Mouse (Mus musculus) thymus, adult 2 months (tissue): ENCODE data around the gene Wnk2.

Experiments
- CTCF ChIP-seq: fragments of 200-500 bp; IDR thresholded peaks from 2 replicates; pipeline ENCODE4 v1.5.1; 2012; ENCODE audit warnings: mild to moderate bottlenecking, control low read depth, low read length, moderate library complexity, borderline replicate concordance; ENCODE audit not compliant: control insufficient read depth, poor library complexity, insufficient read depth; ENCODE audit errors: extremely low read depth
- POLR2A ChIP-seq: fragments of 200-500 bp; IDR thresholded peaks from 2 replicates; pipeline ENCODE4 v1.6.1; 2012; ENCODE audit warnings: mild to moderate bottlenecking, low read length, control low read depth, moderate library complexity; ENCODE audit not compliant: control insufficient read depth, poor library complexity, insufficient read depth; ENCODE audit errors: extremely low read depth

DNA sequence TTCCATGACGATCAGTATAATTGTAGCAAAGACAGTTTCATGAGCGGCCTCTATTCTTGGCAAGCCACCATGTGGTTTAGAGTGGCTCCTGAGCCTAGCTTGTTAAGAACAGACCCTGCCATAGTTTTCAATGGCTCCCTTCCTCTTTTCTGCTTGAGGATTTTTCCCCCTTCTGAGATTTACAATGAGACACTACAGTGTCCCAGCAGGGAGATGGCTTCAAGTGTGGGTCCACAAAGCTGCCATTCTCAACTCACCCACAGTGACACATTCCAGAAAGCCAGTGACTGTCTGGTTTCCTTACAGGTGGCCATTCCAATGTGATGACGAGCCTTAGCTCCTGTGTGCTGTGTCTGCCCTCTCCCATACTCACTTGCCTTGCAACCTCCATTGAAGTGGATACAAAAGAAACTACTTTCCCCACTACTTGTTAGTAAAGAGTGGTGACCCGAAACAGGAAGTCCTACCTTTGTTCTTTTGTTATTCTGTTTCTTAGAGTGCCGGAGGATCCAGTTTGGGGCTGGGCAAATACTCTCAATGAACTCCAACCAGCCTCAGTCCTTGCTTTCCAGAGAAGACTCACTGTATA, 134.5 kb downstream of the Wnk2 start:
- TF ChIP-seq CTCF = no peak
- TF ChIP-seq POLR2A = no peak
